Mouse (Mus musculus) spleen, adult 2 months (tissue): ENCODE measurements around the gene Megf11. TPM values are rescaled to one million over a fixed set of nuclear protein-coding genes. Genes with fewer than 3 reads are reported as not detected.

ENCODE experiments used
- DNase-seq, 2 experiments: peaks; one replicate each; pipeline versions ENCODE4 v3.0.0 to v3.0.0-alpha.2; 2012 to 2021; ENCODE audit warnings: low spot score in 2 of 2, low read depth in 1 of 2
- H3K27ac ChIP-seq: fragments of 200-500 bp; 2 replicates; pipeline ENCODE4 v1.5.1; 2012; ENCODE audit warnings: low read length, inconsistent platforms; ENCODE audit not compliant: insufficient read depth
- H3K27me3 ChIP-seq: fragments of 200-500 bp; 2 replicates; pipeline ENCODE4 v1.6.1; 2012; ENCODE audit warnings: mild to moderate bottlenecking, moderate library complexity, low read length, inconsistent platforms; ENCODE audit not compliant: control insufficient read depth, insufficient read depth
- H3K36me3 ChIP-seq: fragments of 200-500 bp; 2 replicates; pipeline ENCODE4 v1.6.1; 2012; ENCODE audit warnings: mild to moderate bottlenecking, low read length, inconsistent platforms; ENCODE audit not compliant: control insufficient read depth, insufficient read depth
- H3K4me1 ChIP-seq: fragments of 200-500 bp; 2 replicates; pipeline ENCODE4 v1.6.1; 2011; ENCODE audit warnings: inconsistent platforms; ENCODE audit not compliant: control insufficient read depth, insufficient read depth, insufficient read length
- H3K4me3 ChIP-seq: fragments of 200-500 bp; 2 replicates; pipeline ENCODE4 v1.5.1; 2011; ENCODE audit warnings: mild to moderate bottlenecking, inconsistent platforms; ENCODE audit not compliant: insufficient read depth, insufficient read length; ENCODE audit errors: extremely low read depth
- CTCF ChIP-seq: fragments of 200-500 bp; IDR thresholded peaks from 2 replicates; pipeline ENCODE4 v1.5.1; 2011; ENCODE audit warnings: mild to moderate bottlenecking, inconsistent platforms; ENCODE audit not compliant: insufficient read depth, insufficient read length, insufficient replicate concordance; ENCODE audit errors: extremely low read depth
- POLR2A ChIP-seq: fragments of 200-500 bp; IDR thresholded peaks from 2 replicates; pipeline ENCODE4 v1.6.1; 2011; ENCODE audit warnings: low read depth, low read length, inconsistent platforms
- WGBS: fragments of 180-500 bp; shearing (Covaris S2); methylation state at CpG from one replicate; pipeline ENCODE4 v1.1.7; 2018; 5-methylcytosine and 5-hydroxymethylcytosine counted together
- polyA plus RNA-seq: library from polyadenylated mRNA; depleted of rRNA; stranded (reverse); fragments of >200 nt; gene quantifications from 2 replicates; pipeline ENCODE4 v1.2.3, GENCODE M21; 2012

The Megf11 gene
- polyA plus RNA-seq, 1 experiment: 1.0 TPM

GRCm38 (mm10) chr9:64607049-64607448 lies 221.6 kb downstream of the Megf11 start:
- no peak overlapping the region for H3K27ac ChIP-seq
- no peaks in the 10 kb centered on the region; the same call in 1 of the 2 replicates for H3K4me1 ChIP-seq
- H3K36me3 ChIP-seq: no peaks in the 10 kb centered on the region
- 94% methylated on average over 1 of the region's 1 CpGs for WGBS
- H3K4me3 ChIP-seq: no peak overlapping the region
- no peak for DNase-seq
- no peaks in the 10 kb centered on the region for H3K27me3 ChIP-seq
- TF ChIP-seq POLR2A (no peak), CTCF (no peak)

- no peak overlapping the region for H3K4me3 ChIP-seq
- H3K27ac ChIP-seq: no peak overlapping the region
- H3K36me3 ChIP-seq: no peaks in the 10 kb centered on the region
- no peaks in the 10 kb centered on the region for H3K27me3 ChIP-seq
- no peak for TF ChIP-seq POLR2A
- TF ChIP-seq CTCF: no peak
- WGBS: 76% methylated on average over 3 of the region's 3 CpGs
- H3K4me1 ChIP-seq: no peaks in the 10 kb centered on the region
- no peak for DNase-seq
Observed at GRCm38 (mm10) chr9:64609546-64609945, 224.1 kb downstream of the Megf11 start.

DNA sequence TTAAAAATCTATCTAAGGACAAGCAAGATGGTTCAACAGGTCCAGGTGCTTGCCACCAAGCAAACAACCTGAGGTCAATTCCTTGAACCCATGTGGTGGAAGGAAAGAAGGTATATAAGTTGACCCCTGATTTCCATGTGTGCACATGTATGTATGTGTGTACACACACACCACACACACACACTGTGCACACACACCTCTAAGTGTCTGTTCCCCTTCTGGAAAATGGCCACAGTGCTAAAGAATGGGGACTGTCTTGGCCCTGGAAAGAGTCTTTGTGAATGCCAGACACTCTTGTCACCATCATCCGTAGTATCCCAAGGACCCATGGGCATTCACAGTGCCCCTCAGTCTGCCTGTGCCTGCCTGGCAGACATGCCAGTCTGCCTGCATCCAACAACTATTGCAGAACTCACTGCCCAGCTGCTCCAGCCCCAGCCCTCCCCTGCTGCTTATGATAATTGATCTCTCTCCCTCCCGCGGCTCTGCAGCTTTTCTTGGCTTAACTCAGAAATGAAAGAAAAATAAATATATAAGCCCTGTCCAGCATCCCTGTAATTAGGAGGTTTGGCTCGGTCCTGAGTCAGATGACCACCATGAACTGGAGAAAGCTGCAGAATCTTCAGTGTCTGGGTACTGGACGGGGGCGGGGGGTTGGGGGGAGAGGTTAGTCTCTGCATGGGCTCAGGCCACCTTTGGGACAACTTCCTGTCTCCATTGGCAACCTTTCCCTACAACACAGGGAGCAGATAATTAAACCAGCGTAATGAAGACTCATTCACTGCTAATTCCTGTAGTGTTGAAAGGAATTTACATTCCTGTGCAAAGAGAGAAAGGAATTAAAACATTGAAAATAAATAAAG lies 226.9 kb downstream of the Megf11 start:
- H3K27me3 ChIP-seq: no peaks in the 10 kb centered on the region
- H3K36me3 ChIP-seq: no peaks in the 10 kb centered on the region
- no peaks in the 10 kb centered on the region for H3K4me1 ChIP-seq
- no peak for TF ChIP-seq POLR2A
- TF ChIP-seq CTCF: no peak
- DNase-seq: no peak
- WGBS: 43% methylated on average over 7 of the region's 7 CpGs
- no peak overlapping the region for H3K27ac ChIP-seq
- no peak overlapping the region for H3K4me3 ChIP-seq

- TF ChIP-seq CTCF: no peak
- no peak for TF ChIP-seq POLR2A
- H3K36me3 ChIP-seq: no peaks in the 10 kb centered on the region
- no peak overlapping the region for H3K27ac ChIP-seq
- no peaks in the 10 kb centered on the region for H3K27me3 ChIP-seq
- H3K4me1 ChIP-seq: no peaks in the 10 kb centered on the region
- no peak overlapping the region for H3K4me3 ChIP-seq
- DNase-seq: no peak
- 59% methylated on average over 7 of the region's 7 CpGs for WGBS
Observed at GRCm38 (mm10) chr9:64612984-64613649, 227.7 kb downstream of the Megf11 start.

GRCm38 (mm10) chr9:64617413-64617812 lies 232.0 kb downstream of the Megf11 start:
- WGBS: 64% methylated on average over 5 of the region's 5 CpGs
- TF ChIP-seq CTCF: no peak
- no peak for TF ChIP-seq POLR2A
- Histone ChIP-seq H3K4me3 (no peak overlapping the region), H3K27ac (no peak overlapping the region), H3K27me3 (no peaks in the 10 kb centered on the region), H3K4me1 (no peaks in the 10 kb centered on the region), H3K36me3 (no peaks in the 10 kb centered on the region)
- DNase-seq: no peak

DNA sequence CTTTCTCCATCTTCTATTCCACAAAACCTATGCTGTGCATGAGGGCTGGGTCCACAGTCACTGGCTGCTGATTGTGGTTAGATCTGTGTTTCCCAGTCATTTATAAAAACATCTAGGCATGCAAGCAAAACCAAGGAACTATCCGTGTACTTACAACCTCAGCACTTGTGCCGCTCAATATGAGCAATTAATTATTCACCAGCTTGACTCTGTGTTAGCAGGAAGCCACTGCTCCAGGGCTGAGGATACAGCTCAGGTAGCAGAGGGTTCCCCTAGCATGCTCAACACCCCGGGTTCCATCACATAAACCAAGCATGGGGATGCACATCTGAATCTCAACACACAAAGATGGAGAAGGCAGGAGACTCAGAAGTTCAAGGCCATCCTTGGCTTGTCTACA lies 233.0 kb downstream of the Megf11 start:
- Histone ChIP-seq H3K27me3 (no peaks in the 10 kb centered on the region), H3K4me1 (no peaks in the 10 kb centered on the region), H3K4me3 (no peak overlapping the region), H3K36me3 (no peaks in the 10 kb centered on the region), H3K27ac (no peak overlapping the region)
- no peak for DNase-seq
- TF ChIP-seq CTCF (no peak), POLR2A (no peak)
- WGBS: 81% methylated on average over 3 of the region's 3 CpGs

GRCm38 (mm10) chr9:64619440-64619839 lies 234.0 kb downstream of the Megf11 start:
- Histone ChIP-seq H3K36me3 (no peaks in the 10 kb centered on the region), H3K27ac (no peak overlapping the region), H3K4me3 (no peak overlapping the region), H3K4me1 (no peaks in the 10 kb centered on the region), H3K27me3 (no peaks in the 10 kb centered on the region)
- 78% methylated on average over 10 of the region's 10 CpGs for WGBS
- DNase-seq: no peak
- TF ChIP-seq POLR2A (no peak), CTCF (no peak)
